ENCODE assay signal across 8 mouse cellular contexts in the genomic region with DNA sequence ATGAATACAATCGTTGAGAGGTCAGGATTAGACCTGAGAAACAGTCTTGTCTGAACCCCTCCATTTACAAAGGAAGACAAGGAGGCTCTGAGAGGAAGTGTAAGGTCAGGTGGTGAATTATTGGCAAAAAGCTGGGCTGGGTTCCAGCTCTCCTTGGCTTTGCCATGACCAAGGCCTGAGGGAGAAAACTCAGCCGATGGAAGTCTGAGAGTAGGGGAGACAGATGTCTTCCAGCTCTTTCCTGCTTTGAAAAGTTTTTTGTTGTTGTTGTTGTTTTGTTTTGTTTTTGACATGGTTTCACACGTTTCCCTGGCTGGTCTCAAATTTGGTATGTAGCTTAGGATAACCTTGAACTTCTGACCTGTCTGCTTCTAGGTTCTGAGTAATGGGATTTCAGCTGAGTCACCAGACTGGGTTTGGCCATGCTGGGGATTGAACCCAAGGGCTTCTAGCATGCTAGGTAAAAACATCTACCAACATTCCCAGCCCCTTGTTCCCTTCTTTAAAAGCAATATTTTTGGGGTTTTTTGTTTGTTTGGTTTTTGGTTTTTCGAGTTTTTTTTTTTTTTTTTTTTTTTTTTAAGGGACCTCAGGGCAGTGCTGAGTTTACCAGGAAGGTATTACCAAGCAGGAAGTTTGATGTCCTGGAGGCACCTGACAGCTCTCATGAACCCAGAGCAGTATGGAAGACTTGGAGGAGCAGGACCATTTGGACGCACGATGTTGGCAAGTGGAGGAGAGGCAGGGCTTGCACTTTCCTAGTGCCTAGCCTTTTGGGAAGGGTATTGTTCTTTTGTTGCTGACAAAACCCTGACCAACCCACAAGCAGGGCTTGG. TPM values are rescaled to one million over a fixed set of nuclear protein-coding genes. Genes with fewer than 3 reads are reported as not detected.
DNase-seq lines count a peak whose midpoint lies in the region; ATAC-seq and TF ChIP-seq lines count a peak whose summit lies in the region.

No protein-coding gene starts in this region.

- in situ Hi-C loops in CH12.LX (cut with MboI; ENCODE audit: low pct_ligation_motif_present, low pct_unique_long_range_greater_than_20kb, low sequenced_read_pairs), result no loop called here

- peak overlapping the region; percentile 71; the same call in 1 of the 2 replicates for H3K4me2 ChIP-seq in CH12.LX (ENCODE audit: insufficient read depth, low read depth, poor library complexity, severe bottlenecking)
- H3K4me2 ChIP-seq in neural tube, embryonic 15.5 days, result no peak overlapping the region

- DNase-seq in cerebellum, postnatal 10 days, result peak; percentile 68 to 70
- DNase-seq in CH12.LX (ENCODE audit: extremely low read depth), result no peak
- DNase-seq in forebrain, embryonic 10.5 days (ENCODE audit: extremely low spot score, low spot score), result no peak
- DNase-seq in kidney, postnatal 10 days, result peak; percentile 78
- DNase-seq in frontal cortex, postnatal 25 days (ENCODE audit: low spot score in 2 of 2), result no peak
- DNase-seq in spleen, postnatal 14 days (ENCODE audit: low spot score in 2 of 2), result no peak

- 61% methylated on average over 6 of the region's 6 CpGs for whole genome bisulfite sequencing in forebrain, embryonic 10.5 days
- 45% methylated on average over 6 of the region's 6 CpGs for WGBS in neural tube, embryonic 15.5 days

- no peaks in the 10 kb centered on the region for H3K27me3 ChIP-seq in CH12.LX (replicated peaks)
- peaks cover 16% of the 10 kb centered on the region for H3K27me3 ChIP-seq in forebrain, embryonic 10.5 days (ENCODE audit: poor library complexity, severe bottlenecking)
- no peaks in the 10 kb centered on the region for H3K27me3 ChIP-seq in neural tube, embryonic 15.5 days (replicated peaks)

- H3K9me3 ChIP-seq in CH12.LX (replicated peaks; ENCODE audit: low read length), result no peaks in the 10 kb centered on the region
- H3K9me3 ChIP-seq in forebrain, embryonic 10.5 days, result no peaks in the 10 kb centered on the region
- H3K9me3 ChIP-seq in neural tube, embryonic 15.5 days (replicated peaks), result no peaks in the 10 kb centered on the region

- H3K79me2 ChIP-seq in CH12.LX (replicated peaks; ENCODE audit: control insufficient read depth, extremely low read depth, insufficient read depth, poor library complexity, severe bottlenecking), result no peaks in the 10 kb centered on the region

- no peak for TF ChIP-seq CTCF in CH12.LX (conservative IDR thresholded peaks at IDR 0.05 in 1 of 2, IDR thresholded peaks at IDR 0.05 in 1 of 2; ENCODE audit: low read depth in 2 of 2, low read length in 2 of 2)

- TF ChIP-seq POLR2A in CH12.LX (IDR thresholded peaks at IDR 0.05; ENCODE audit: low read depth, low read length), result no peak

- no peak for TF ChIP-seq RAD21 in CH12.LX (IDR thresholded peaks at IDR 0.05; ENCODE audit: low read depth, low read length)

- no peak overlapping the region for H3K4me3 ChIP-seq in CH12.LX (replicated peaks in 1 of 3; ENCODE audit: low read depth in 2 of 3, low read length in 2 of 3, poor library complexity in 1 of 3)
- no peak overlapping the region for H3K4me3 ChIP-seq in forebrain, embryonic 10.5 days
- H3K4me3 ChIP-seq in neural tube, embryonic 15.5 days (replicated peaks), result no peak overlapping the region

- ATAC-seq in cerebellum, adult (ENCODE audit: insufficient number of reproducible peaks, low FRiP score, low TSS enrichment), result no peak
- ATAC-seq in neural tube, embryonic 15.5 days (ENCODE audit: low FRiP score), result no peak

- peak overlapping the region; percentile 100 for H3K27ac ChIP-seq in CH12.LX (ENCODE audit: insufficient read depth, low read depth)
- H3K27ac ChIP-seq in forebrain, embryonic 10.5 days, result peak overlapping the region; percentile 95
- H3K27ac ChIP-seq in neural tube, embryonic 15.5 days (replicated peaks), result peak overlapping the region; percentile 97

- H3K9ac ChIP-seq in CH12.LX (ENCODE audit: insufficient read depth, low read depth), result 0 out of 2 replicates have a peak overlapping the region, but pooled peaks have one; percentile 25
- H3K9ac ChIP-seq in neural tube, embryonic 15.5 days (replicated peaks), result no peak overlapping the region

- H3K36me3 ChIP-seq in CH12.LX (replicated peaks in 1 of 2; ENCODE audit: control insufficient read depth in 1 of 2, insufficient read depth in 1 of 2, low read length in 1 of 2), result peaks cover 0 to 6% of the 10 kb centered on the region in 2 experiments
- no peaks in the 10 kb centered on the region for H3K36me3 ChIP-seq in forebrain, embryonic 10.5 days (replicated peaks)
- H3K36me3 ChIP-seq in neural tube, embryonic 15.5 days, result no peaks in the 10 kb centered on the region

- peaks cover 20 to 74% of the 10 kb centered on the region in 2 experiments for H3K4me1 ChIP-seq in CH12.LX (ENCODE audit: control insufficient read depth in 1 of 2, insufficient read depth in 2 of 2)
- peaks cover 78% of the 10 kb centered on the region for H3K4me1 ChIP-seq in forebrain, embryonic 10.5 days
- peaks cover 71% of the 10 kb centered on the region for H3K4me1 ChIP-seq in neural tube, embryonic 15.5 days

- TF ChIP-seq EP300 in CH12.LX (IDR thresholded peaks at IDR 0.05; ENCODE audit: low read length), result no peak

- dilution Hi-C loops in CH12.LX (cut with MboI; ENCODE audit: extremely low pct_ligation_motif_present, extremely low pct_unique_long_range_greater_than_20kb, low sequenced_read_pairs), result no loop called here

TF ChIP-seq in CH12.LX, 34 proteins besides CTCF, POLR2A, EP300 and RAD21:
- no peak for TF ChIP-seq USF1 (IDR thresholded peaks at IDR 0.05; ENCODE audit: low read depth, low read length)
- no peak for TF ChIP-seq MXI1 (IDR thresholded peaks at IDR 0.05; ENCODE audit: low read depth, low read length)
- 0 out of 2 replicates have a peak, but pooled peaks have one; percentile 28 for TF ChIP-seq MAX (IDR thresholded peaks at IDR 0.05; ENCODE audit: low read length)
- no peak for TF ChIP-seq E2F4 (IDR thresholded peaks at IDR 0.05; ENCODE audit: insufficient replicate concordance, low read depth, low read length)
- TF ChIP-seq NRF1 (IDR thresholded peaks at IDR 0.05; ENCODE audit: low read depth, low read length), result no peak
- TF ChIP-seq JUND (conservative IDR thresholded peaks at IDR 0.05; ENCODE audit: low read depth, low read length), result no peak
- TF ChIP-seq PAX5 (IDR thresholded peaks at IDR 0.05; ENCODE audit: low read length), result no peak
- TF ChIP-seq MYC (IDR thresholded peaks at IDR 0.05; ENCODE audit: low read depth, low read length), result no peak
- no peak for TF ChIP-seq CHD2 (IDR thresholded peaks at IDR 0.05; ENCODE audit: low read length)
- TF ChIP-seq ZNF384 (IDR thresholded peaks at IDR 0.05; ENCODE audit: low read depth, low read length), result peak; percentile 76
- TF ChIP-seq KAT2A (IDR thresholded peaks at IDR 0.05; ENCODE audit: insufficient replicate concordance, low read length), result no peak
- TF ChIP-seq ELF1 (IDR thresholded peaks at IDR 0.05; ENCODE audit: low read depth, low read length), result 0 out of 2 replicates have a peak, but pooled peaks have one; percentile 1
- TF ChIP-seq RCOR1 (conservative IDR thresholded peaks at IDR 0.05; ENCODE audit: low read depth, low read length), result no peak
- TF ChIP-seq UBTF (IDR thresholded peaks at IDR 0.05; ENCODE audit: low read depth, low read length), result no peak
- 0 out of 2 replicates have a peak, but pooled peaks have one; percentile 8 for TF ChIP-seq IRF4 (IDR thresholded peaks at IDR 0.05; ENCODE audit: low read depth, low read length)
- TF ChIP-seq CHD1 (IDR thresholded peaks at IDR 0.05; ENCODE audit: low read depth, low read length), result no peak
- TF ChIP-seq GABPA (IDR thresholded peaks at IDR 0.05; ENCODE audit: insufficient replicate concordance, low read depth, low read length), result no peak
- TF ChIP-seq USF2 (conservative IDR thresholded peaks at IDR 0.05; ENCODE audit: low read depth, low read length), result no peak
- no peak for TF ChIP-seq SIN3A (IDR thresholded peaks at IDR 0.05; ENCODE audit: low read length)
- TF ChIP-seq MAFK (IDR thresholded peaks at IDR 0.05; ENCODE audit: insufficient replicate concordance, low read length), result peak; percentile 17; the same call in 1 of the 2 replicates

RNA-seq across cellular contexts. Expression of gene Irf2bpl, which starts 58.8 kb away (rescaled TPM):
- total RNA-seq in CH12.LX (2012; rRNA removed) (19.6 and 21.4 TPM in 2 replicates), CH12.LX (2014; rRNA removed) (7.0 and 8.2 TPM in 2 replicates)
- 10.2 and 12.1 TPM in 2 replicates for polyA plus RNA-seq in CH12.LX (2012; ENCODE audit: insufficient read length, low read depth)
- polyA plus RNA-seq in forebrain, embryonic 10.5 days (2016; fragmentation: Nextera tagmentation; extraction: Ambion mirVana), result 20.5 and 22.6 TPM in 2 replicates
- 53.3 and 69.9 TPM in 2 replicates for polyA plus RNA-seq in neural tube, embryonic 15.5 days (2015; fragmentation: Nextera tagmentation; extraction: Ambion mirVana)

Comparison
In these comparisons a context has a peak if more than half of its experiments do, and no peak if none do; other contexts are left out.
1. DNase-seq: peak in cerebellum, postnatal 10 days (2 of 2) and kidney, postnatal 10 days (single experiment); none in CH12.LX (single experiment), forebrain, embryonic 10.5 days (single experiment), frontal cortex, postnatal 25 days (0 of 2) and spleen, postnatal 14 days (0 of 2).
2. Peak in every context shown above with its lines, with median percentiles within 50 percentile points of each other: H3K27ac ChIP-seq.